Mouse (Mus musculus) cerebellum, adult 2 months (tissue): Measurements from ENCODE around the gene Rps15a.

Experiments
- CTCF ChIP-seq: fragments of 200-500 bp; IDR thresholded peaks from 2 replicates; pipeline ENCODE4 v1.5.1; 2011; ENCODE audit warnings: low read depth, mild to moderate bottlenecking, control low read depth, low read length, moderate library complexity, borderline replicate concordance; ENCODE audit not compliant: insufficient read depth
- POLR2A ChIP-seq: fragments of 200-500 bp; IDR thresholded peaks from 2 replicates; pipeline ENCODE4 v1.6.1; 2011; ENCODE audit warnings: low read length, control low read depth, borderline replicate concordance; ENCODE audit not compliant: insufficient read depth

DNA sequence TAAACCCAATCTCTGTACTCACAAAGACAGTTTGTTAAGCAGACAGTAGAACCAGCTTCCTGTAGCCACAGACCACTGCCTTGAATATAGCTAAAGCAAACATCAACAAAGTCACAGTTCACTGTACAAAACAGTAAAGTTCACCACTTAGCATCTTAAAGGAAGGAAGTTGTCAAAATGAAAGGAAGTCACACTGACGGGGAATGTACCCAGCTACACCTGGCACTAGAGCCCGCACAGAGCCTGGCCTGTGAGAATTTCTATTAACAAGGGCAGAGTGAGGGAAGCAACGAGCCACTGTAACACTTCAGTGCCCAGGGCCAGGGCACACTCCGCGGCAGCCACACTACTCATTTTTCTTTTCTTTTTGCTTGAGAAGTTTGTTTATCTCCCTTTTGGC, 4.0 kb upstream of the Rps15a start:
- no peak for TF ChIP-seq CTCF
- TF ChIP-seq POLR2A, result no peak
